Mouse (Mus musculus) CH12.LX (cell line): Measurements from ENCODE around the gene Otogl.

Experiments
- BHLHE40 ChIP-seq: IDR thresholded peaks from 2 replicates; pipeline ENCODE4 v1.6.1; 2011; ENCODE audit warnings: mild to moderate bottlenecking, low read depth, low read length, improper control_type of control experiment
- CTCF ChIP-seq, 2 experiments: IDR thresholded peaks in 1 of 2; conservative IDR thresholded peaks in 1 of 2; 2 replicates each; pipeline ENCODE4 v1.5.1; 2011 to 2012; ENCODE audit warnings: low read depth in 2 of 2, low read length in 2 of 2, improper control_type of control experiment in 1 of 2, inconsistent platforms in 1 of 2, mild to moderate bottlenecking in 1 of 2, moderate library complexity in 1 of 2
- EP300 ChIP-seq: IDR thresholded peaks from 2 replicates; pipeline ENCODE4 v1.6.1; 2011; ENCODE audit warnings: low read length, improper control_type of control experiment
- ETS1 ChIP-seq: conservative IDR thresholded peaks from 2 replicates; pipeline ENCODE4 v1.6.1; 2012; ENCODE audit warnings: low read depth, mild to moderate bottlenecking, inconsistent platforms, low read length, improper control_type of control experiment, moderate library complexity
- GABPA ChIP-seq: IDR thresholded peaks from 2 replicates; pipeline ENCODE4 v1.6.1; 2012; ENCODE audit warnings: low read depth, low read length, improper control_type of control experiment, inconsistent platforms; ENCODE audit not compliant: insufficient replicate concordance
- HCFC1 ChIP-seq: IDR thresholded peaks from 2 replicates; pipeline ENCODE4 v1.6.1; 2012; ENCODE audit warnings: low read depth, mild to moderate bottlenecking, inconsistent platforms, low read length, improper control_type of control experiment
- JUN ChIP-seq: IDR thresholded peaks from 2 replicates; pipeline ENCODE4 v1.6.1; 2011; ENCODE audit warnings: low read depth, mild to moderate bottlenecking, low read length, improper control_type of control experiment, moderate library complexity; ENCODE audit not compliant: insufficient read depth
- JUND ChIP-seq: conservative IDR thresholded peaks from 2 replicates; pipeline ENCODE4 v1.6.1; 2011; ENCODE audit warnings: low read depth, low read length, improper control_type of control experiment
- MAX ChIP-seq: IDR thresholded peaks from 2 replicates; pipeline ENCODE4 v1.6.1; 2011; ENCODE audit warnings: low read length, improper control_type of control experiment
- MYC ChIP-seq: IDR thresholded peaks from 2 replicates; pipeline ENCODE4 v1.6.1; 2011; ENCODE audit warnings: low read depth, mild to moderate bottlenecking, improper control_type of control experiment, low read length
- NELFE ChIP-seq: IDR thresholded peaks from 2 replicates; pipeline ENCODE4 v1.6.1; 2011; ENCODE audit warnings: low read depth, low read length, improper control_type of control experiment
- POLR2A ChIP-seq: IDR thresholded peaks from 2 replicates; pipeline ENCODE4 v1.6.1; 2011; ENCODE audit warnings: low read depth, mild to moderate bottlenecking, improper control_type of control experiment, low read length
- ZMIZ1 ChIP-seq: IDR thresholded peaks from 2 replicates; pipeline ENCODE4 v1.6.1; 2012; ENCODE audit warnings: low read depth, mild to moderate bottlenecking, inconsistent platforms, low read length, improper control_type of control experiment
- ZNF384 ChIP-seq: IDR thresholded peaks from 2 replicates; pipeline ENCODE4 v1.6.1; 2012; ENCODE audit warnings: low read depth, low read length, improper control_type of control experiment, inconsistent platforms

- TF ChIP-seq JUN (no peak), NELFE (no peak), CTCF (conservative IDR thresholded peaks at IDR 0.05 in 1 of 2, IDR thresholded peaks at IDR 0.05 in 1 of 2; ENCODE audit: low read depth in 2 of 2, low read length in 2 of 2) (peak in 1 of 2 experiments; percentile 28; a peak in 2 of 4 replicates), POLR2A (no peak), HCFC1 (no peak), BHLHE40 (no peak), MAX (no peak), ZNF384 (no peak), ETS1 (no peak), MYC (no peak), EP300 (no peak), GABPA (no peak), JUND (no peak), ZMIZ1 (no peak)
Observed at GRCm38 (mm10) chr10:107949945-107950344, 38.0 kb upstream of the Otogl start.
